In the genomic region with DNA sequence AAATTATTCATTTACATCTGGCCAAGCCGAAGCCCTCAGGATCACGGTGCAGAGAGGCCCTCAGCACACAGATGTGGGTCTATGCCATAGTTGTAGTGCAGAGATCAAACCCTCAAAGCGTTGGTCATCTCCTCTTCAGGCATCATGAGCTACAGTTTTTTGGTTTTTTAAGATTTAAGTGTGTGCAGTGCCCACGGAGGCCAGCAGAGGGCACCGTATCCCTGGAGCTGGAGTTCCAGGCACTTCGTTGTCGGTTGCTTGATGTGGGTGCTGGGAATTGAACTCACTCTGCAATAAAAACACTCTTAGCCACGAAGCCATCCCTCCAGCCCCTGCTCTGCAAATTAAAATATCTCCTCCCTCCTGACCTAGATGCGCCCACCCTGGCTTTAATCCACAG, we compare ENCODE assay signal across 10 mouse cellular contexts. TPM values are rescaled to one million over a fixed set of nuclear protein-coding genes. Genes with fewer than 3 reads are reported as not detected.
DNase-seq lines count a peak whose midpoint lies in the region; ATAC-seq lines count a peak whose summit lies in the region.
"Had no signal": no experiment of that assay in that cellular context is flagged by ENCODE, and none has a peak within 500 bp of the region (broad histone marks: within the 10 kb centered on the region; RNA-seq: fewer than 3 reads in every experiment).

No protein-coding gene starts in this region.

- no peak overlapping the region for H3K4me2 ChIP-seq in kidney, embryonic 15.5 days
- H3K4me2 ChIP-seq: embryonic facial prominence, embryonic 15.5 days; stomach, embryonic 15.5 days had no signal

- no peak for ATAC-seq in kidney, embryonic 15.5 days (replicated peaks; ENCODE audit: low FRiP score)
- no peak for ATAC-seq in activated CD4-positive, CD25-positive, alpha-beta regulatory T cell, adult 4 months

- 34% methylated on average over 9 of the region's 9 CpGs for WGBS in kidney, embryonic 15.5 days
- 36% methylated on average over 9 of the region's 9 CpGs for WGBS in embryonic facial prominence, embryonic 10.5 days

- no peak overlapping the region for H3K4me3 ChIP-seq in kidney, embryonic 15.5 days (replicated peaks)
- no peak overlapping the region for H3K4me3 ChIP-seq in embryonic facial prominence, embryonic 10.5 days
- H3K4me3 ChIP-seq: embryonic facial prominence, embryonic 15.5 days; stomach, embryonic 15.5 days had no signal

- no peak overlapping the region for H3K9ac ChIP-seq in kidney, embryonic 15.5 days
- H3K9ac ChIP-seq: embryonic facial prominence, embryonic 15.5 days; stomach, embryonic 15.5 days had no signal

- peak; percentile 5 for DNase-seq in kidney, adult 18-20 months
- peak; percentile 48 for DNase-seq in right cerebral cortex, postnatal 14 days
- no peak for DNase-seq in right cerebral cortex, adult 18-20 months
- peak; percentile 40 for DNase-seq in embryonic facial prominence, embryonic 10.5 days (ENCODE audit: low spot score)
- DNase-seq in retina, postnatal 1 day = peak; percentile 48
- DNase-seq in natural killer cell, adult 2 months (ENCODE audit: low spot score in 2 of 2) = no peak

- no peak overlapping the region for H3K27ac ChIP-seq in kidney, embryonic 15.5 days
- no peak overlapping the region for H3K27ac ChIP-seq in embryonic facial prominence, embryonic 10.5 days (replicated peaks)
- H3K27ac ChIP-seq: embryonic facial prominence, embryonic 15.5 days; stomach, embryonic 15.5 days had no signal

- no peaks in the 10 kb centered on the region for H3K36me3 ChIP-seq in kidney, embryonic 15.5 days
- no peaks in the 10 kb centered on the region for H3K36me3 ChIP-seq in embryonic facial prominence, embryonic 10.5 days (replicated peaks)
- H3K36me3 ChIP-seq: embryonic facial prominence, embryonic 15.5 days; stomach, embryonic 15.5 days had no signal

- H3K4me1 ChIP-seq in kidney, embryonic 15.5 days = no peaks in the 10 kb centered on the region
- H3K4me1 ChIP-seq in embryonic facial prominence, embryonic 10.5 days = no peaks in the 10 kb centered on the region
- H3K4me1 ChIP-seq: embryonic facial prominence, embryonic 15.5 days; stomach, embryonic 15.5 days had no signal

- no peaks in the 10 kb centered on the region for H3K9me3 ChIP-seq in kidney, embryonic 15.5 days (replicated peaks)
- H3K9me3 ChIP-seq in embryonic facial prominence, embryonic 10.5 days = 0 out of 2 replicates have a peak, but pooled peaks cover 4% of the 10 kb centered on the region
- H3K9me3 ChIP-seq: embryonic facial prominence, embryonic 15.5 days; stomach, embryonic 15.5 days had no signal

- H3K27me3 ChIP-seq in kidney, embryonic 15.5 days = no peaks in the 10 kb centered on the region
- no peaks in the 10 kb centered on the region for H3K27me3 ChIP-seq in embryonic facial prominence, embryonic 10.5 days (replicated peaks; ENCODE audit: low read depth, poor library complexity, severe bottlenecking)
- H3K27me3 ChIP-seq: embryonic facial prominence, embryonic 15.5 days; stomach, embryonic 15.5 days had no signal

RNA-seq across cellular contexts. Expression of a gene that starts 58.3 kb away (rescaled TPM):
- polyA plus RNA-seq in kidney, embryonic 15.5 days (2015; fragmentation: Nextera tagmentation; extraction: Ambion mirVana) = 0.30 and 0.58 TPM in 2 replicates
- polyA plus RNA-seq in embryonic facial prominence, embryonic 10.5 days (2016; fragmentation: Nextera tagmentation; extraction: Ambion mirVana) = 0.18 and 0.85 TPM in 2 replicates
- polyA plus RNA-seq in activated CD4-positive, CD25-positive, alpha-beta regulatory T cell, adult 4 months (2017; shearing (Covaris generic)) = not detected

Comparison
In these comparisons a context has a peak if more than half of its experiments do, and no peak if none do; other contexts are left out.
1. DNase-seq: peak in kidney, adult 18-20 months (single experiment), right cerebral cortex, postnatal 14 days (single experiment), embryonic facial prominence, embryonic 10.5 days (single experiment) and retina, postnatal 1 day (single experiment); none in right cerebral cortex, adult 18-20 months (single experiment) and natural killer cell, adult 2 months (0 of 2).